Mouse (Mus musculus): Measurements from ENCODE around the gene Scaf4.
"Not testable (repeated sequence)": the region's sequence is repeated elsewhere in the genome, so short reads cannot be mapped to it uniquely, and the experiment has no call there.

The Scaf4 gene

DNA sequence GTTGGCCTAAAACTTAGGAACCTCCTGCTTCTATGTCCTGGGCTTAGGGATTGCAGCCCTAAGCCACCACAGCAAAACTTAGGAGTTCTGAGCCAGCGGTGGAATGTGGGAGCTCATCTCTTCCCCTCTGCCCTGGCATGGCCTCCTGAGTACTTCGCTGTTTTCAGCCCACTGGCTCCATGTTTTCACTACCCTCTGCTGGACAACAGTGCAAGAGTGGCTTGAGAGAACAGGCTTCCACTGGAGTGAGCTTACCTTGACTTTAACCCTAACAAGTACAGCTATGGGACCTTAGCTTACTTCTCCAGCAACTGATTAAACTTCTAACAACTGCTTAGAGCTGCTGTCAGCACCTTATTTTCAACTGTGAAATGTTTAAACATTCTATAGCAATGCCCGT, 49.1 kb downstream of the Scaf4 start:
- no peak for DNase-seq (ENCODE audit: low spot score in 2 of 2)

- no peak for DNase-seq (ENCODE audit: low spot score in 2 of 2)
Measured at GRCm38 (mm10) chr16:90234617-90235016, 49.7 kb downstream of the Scaf4 start.

DNA sequence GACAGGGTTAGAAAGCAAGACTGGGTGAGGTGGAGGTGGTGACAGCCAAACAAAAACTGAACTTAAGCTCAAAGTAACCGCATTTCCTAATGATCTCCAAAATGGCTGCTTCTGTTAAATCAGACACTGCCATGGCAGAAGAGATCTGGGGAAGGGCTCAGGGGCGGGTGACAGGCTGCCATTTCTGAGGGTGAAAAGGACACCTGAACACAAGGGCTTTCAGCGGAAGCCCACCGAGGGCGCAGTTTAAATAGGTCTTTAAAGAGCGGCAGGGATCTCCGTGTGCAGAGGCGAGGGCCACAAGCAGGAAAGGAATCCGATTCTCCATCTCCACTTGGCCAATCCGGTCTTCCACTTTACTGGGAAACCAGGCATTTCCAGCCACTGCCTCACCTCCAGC, 50.6 kb downstream of the Scaf4 start:
- DNase-seq (ENCODE audit: low spot score in 2 of 2): no peak

DNA sequence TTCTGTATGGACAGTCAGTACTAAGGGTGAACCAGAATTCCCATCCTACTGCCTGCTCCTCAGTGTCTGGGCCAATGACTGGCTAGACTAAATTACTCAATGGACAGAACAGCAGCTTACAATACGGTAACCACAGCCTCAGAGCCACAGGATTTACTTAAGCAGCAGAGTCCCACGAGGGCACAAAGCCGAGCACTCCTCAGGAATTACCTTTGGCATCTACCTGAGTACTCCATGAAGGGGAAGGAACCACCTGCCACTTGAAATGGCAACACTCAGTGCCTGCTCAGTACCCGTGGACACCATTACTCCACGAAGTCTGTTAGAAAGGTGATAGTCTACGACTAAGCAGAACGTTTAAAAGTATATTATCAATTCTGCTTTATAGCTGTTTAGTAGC, 53.0 kb downstream of the Scaf4 start:
- no peak for DNase-seq (ENCODE audit: low spot score in 2 of 2)

DNA sequence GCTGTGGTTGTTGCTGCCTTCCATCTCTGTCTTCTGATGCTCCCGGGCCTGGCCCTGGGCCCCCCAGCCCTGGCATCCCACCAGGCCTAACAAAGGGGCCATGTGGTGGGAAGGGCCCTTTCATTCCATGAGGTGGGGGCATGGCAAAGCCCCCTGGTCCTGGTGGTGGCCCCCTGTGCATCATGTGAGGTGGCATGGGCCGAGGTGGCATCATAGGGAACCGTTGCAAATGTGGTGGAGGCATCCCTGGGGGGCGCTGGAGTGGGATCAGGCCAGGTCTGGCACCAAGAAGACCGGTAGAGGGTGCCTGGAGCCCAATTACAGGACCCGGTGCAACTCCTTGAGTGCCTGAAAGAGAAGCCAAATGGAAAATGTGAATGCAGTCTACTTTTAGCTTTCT, 54.4 kb downstream of the Scaf4 start:
- DNase-seq (ENCODE audit: low spot score in 2 of 2): no peak

DNA sequence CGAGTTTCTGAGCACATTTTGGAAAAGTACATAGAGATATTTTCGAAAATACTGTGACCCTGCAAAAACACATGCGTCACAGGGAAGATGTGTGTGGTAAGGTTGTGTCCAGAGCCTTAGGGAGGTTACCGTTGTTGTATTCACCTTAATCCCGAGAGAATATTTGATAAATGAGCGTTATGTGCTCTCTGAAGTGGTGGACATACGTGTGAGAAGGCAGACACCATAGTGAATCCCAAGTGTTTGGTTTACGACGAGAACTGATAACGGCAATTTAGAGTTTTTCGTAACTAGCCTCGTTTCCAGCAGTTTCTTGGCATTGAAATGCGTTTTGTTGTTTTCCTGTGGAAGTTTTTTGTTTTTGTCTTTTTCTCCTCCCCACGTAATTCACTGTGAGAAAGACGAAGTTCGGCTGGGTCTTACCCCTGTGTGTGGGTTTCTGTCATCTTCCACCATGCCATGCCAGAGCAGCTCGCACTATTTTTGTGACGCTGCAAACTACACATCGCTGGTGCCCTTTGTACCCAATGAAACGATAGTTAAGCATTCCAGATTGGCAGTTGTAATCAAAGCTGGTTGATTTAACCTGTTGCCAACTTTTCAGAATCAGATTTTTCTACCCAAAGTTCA, 62.7 kb downstream of the Scaf4 start:
- DNase-seq (ENCODE audit: low spot score in 2 of 2): no peak

GRCm38 (mm10) chr16:90220892-90221431, 63.3 kb downstream of the Scaf4 start:
- DNase-seq (ENCODE audit: low spot score in 2 of 2): no peak

- peak; percentile 96 to 99 for DNase-seq (ENCODE audit: low spot score in 2 of 2)
Measured at GRCm38 (mm10) chr16:90220026-90220891, 64.0 kb downstream of the Scaf4 start, which contains the start of gene Sod1. Gene Sod1, plus strand, starts transcription at chr16:90220754.

DNA sequence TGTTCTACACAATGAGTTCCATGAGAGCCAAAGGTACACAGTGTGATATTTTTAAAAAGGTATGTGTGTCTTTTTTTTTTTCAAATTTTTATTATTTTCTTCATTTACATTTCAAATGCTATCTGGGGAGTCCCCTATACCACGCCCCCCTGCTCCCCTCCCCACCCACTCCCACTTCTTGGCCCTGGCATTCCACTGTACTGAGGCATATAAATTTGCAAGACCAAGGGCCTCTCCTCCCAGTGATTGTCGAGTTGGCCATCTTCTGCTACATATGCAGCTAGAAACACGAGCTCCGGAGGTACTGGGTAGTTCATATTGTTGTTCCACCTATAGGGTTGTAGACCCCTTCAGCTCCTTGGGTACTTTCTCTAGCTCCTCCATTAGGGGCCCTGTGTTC, 64.9 kb downstream of the Scaf4 start:
- not testable (repeated sequence) for DNase-seq (ENCODE audit: low spot score in 2 of 2)

GRCm38 (mm10) chr16:90217926-90218325, 66.4 kb downstream of the Scaf4 start:
- DNase-seq (ENCODE audit: low spot score in 2 of 2): no peak

DNA sequence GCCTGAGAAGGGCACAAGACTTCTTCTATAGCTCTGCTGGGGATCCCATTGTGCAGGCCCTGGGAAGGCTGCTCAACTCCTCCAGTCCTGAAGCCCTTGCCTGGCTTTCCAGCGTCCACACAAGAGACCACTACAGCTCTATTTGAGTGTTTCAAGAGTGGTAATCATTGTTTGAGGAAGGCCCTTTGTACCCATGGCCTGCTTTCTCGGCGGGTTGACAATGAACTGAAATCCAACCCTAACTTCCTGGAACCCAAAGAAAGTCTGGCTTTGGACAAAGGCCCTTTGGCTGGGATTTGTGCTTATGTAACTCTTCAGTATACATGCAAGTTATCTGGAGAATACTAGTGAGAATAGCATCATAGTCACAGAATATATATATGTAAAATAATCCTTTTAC, 66.9 kb downstream of the Scaf4 start:
- DNase-seq (ENCODE audit: low spot score in 2 of 2): no peak

DNA sequence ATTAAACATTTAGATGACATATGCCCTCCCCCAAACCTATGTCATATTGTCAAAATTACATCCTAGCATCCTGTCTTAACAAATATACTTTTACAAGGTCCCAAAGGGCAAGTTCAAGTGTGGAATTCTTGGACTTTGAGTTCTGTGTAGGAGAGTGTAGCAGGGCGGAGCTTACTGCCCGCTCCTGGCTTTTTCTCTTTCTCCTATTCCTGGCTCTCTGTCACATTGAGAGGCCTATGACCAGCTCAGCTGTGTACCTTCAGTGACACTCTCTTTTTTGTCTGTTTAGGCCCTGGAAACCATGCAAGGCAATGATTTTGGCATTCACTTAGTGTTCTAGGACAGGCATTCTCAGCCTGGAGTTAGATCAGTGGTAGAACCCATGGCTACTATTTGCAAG, 67.9 kb downstream of the Scaf4 start:
- no peak for DNase-seq (ENCODE audit: low spot score in 2 of 2)

- not testable (repeated sequence) for DNase-seq (ENCODE audit: low spot score in 2 of 2)
Measured at GRCm38 (mm10) chr16:90215879-90216278, 68.4 kb downstream of the Scaf4 start.

GRCm38 (mm10) chr16:90214731-90215565, 69.4 kb downstream of the Scaf4 start:
- DNase-seq (ENCODE audit: low spot score in 2 of 2): no peak

- DNase-seq (ENCODE audit: low spot score in 2 of 2): no peak
Measured at GRCm38 (mm10) chr16:90213477-90214339, 70.6 kb downstream of the Scaf4 start.

DNA sequence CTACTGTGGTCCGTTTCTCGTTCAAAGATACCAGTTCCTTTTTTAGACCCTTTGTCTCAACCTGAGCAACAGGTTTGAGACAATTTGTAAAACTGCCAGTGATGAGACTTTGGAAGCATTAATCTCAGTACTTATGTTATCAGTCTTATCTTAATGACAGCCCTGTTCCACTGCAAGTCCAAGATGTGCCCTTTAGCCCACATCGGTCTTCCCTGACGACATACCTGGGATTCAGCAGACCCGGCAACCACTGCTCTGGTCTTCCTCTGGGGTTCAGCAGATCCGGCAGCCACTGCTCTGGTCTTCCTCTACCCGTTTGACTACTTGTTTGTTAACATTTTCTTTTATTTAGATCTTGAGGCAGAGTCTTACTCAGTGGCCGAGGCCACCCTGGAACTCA, 72.5 kb downstream of the Scaf4 start:
- no peak for DNase-seq (ENCODE audit: low spot score in 2 of 2)

DNA sequence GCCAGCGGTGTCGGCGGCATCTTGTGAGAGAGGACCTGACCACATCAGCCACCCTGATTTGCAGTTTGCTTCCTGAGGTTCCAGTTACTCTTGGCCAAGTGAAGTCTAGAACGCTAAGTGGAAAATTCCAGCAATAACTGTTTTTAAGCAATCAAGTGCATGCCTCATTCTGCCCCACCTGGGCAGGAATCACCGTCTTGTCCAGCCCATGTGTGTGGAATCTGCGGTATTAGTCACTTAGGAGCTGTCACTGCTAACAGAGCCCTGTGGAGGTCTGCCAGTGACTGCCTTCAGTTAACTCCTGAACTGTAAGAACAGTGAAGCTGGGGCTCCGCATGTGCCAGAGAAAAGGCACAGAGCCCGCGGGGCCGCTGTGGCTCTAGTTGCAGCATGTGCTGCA, 73.6 kb downstream of the Scaf4 start:
- no peak for DNase-seq (ENCODE audit: low spot score in 2 of 2)

DNA sequence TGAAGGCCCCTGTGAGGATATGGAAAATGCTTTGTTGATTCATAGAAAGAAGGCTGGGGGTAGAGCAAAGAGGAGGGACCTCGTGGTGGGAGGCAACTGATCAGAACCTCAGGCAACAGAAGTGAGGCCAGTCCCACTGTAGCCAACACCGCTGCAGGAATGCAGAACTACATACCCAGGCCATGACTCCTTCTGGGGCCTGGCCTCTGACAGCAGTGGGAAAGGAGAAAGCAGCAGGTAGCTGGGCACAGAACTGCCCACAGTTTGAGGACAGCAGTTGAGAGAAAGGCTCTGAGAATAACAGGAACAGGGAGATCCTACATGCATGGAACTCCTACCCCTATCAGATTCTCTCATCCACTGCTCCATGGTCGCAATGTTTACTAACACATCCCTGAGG, 75.3 kb downstream of the Scaf4 start:
- DNase-seq (ENCODE audit: low spot score in 2 of 2): no peak

- no peak for DNase-seq (ENCODE audit: low spot score in 2 of 2)
Measured at GRCm38 (mm10) chr16:90204868-90205267, 79.4 kb downstream of the Scaf4 start.

DNA sequence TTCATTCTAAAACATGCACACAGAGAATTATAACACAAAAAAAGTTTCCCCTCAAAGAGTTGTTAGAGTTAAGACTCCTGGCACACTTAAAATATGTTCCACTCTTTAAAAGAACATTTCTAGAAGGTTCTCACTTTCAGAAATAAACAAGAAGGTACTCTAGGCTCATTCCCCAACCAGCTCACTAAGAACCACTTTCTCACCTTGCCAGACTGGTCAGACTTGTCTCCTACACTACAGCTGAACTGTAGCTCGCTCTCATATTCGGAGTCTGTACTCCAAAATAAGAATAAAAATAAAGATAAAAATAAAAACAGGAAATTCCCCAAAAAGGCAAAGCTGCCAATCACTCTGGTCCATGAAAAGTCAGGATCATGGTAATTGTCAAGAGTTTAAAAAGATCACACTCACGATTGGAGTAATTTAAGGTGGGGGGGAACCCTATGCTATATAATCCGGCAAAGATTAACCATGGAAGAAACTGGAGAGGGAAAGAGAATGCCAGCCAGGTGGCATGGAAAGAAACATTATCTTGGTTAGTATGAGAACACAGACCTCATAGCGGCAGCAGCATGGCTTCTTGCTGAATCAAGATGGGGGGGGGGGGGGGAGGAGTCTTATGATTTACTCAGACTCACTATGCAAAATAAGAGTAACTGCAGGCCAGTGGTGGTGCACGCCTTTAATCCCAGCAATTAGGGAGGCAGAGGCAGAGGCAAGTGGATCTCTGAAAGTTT, 80.9 kb downstream of the Scaf4 start:
- DNase-seq (ENCODE audit: low spot score in 2 of 2): no peak

Data from thymus, postnatal 10 days (tissue).